Mouse (Mus musculus): ENCODE results near the gene Scaf4.

GRCm38 (mm10) chr16:90202140-90202539 lies 82.2 kb downstream of the Scaf4 start:
- TF ChIP-seq CTCF (IDR thresholded peaks at IDR 0.05; ENCODE audit: insufficient read depth, low read length) (no peak), POLR2A (IDR thresholded peaks at IDR 0.05; ENCODE audit: borderline replicate concordance, extremely low read depth, low read depth, low read length) (no peak; the same call in 1 of the 2 replicates)
